Mouse (Mus musculus) forebrain, postnatal 0 days (tissue): ENCODE results near the gene Kdelr1. TPM values are rescaled to one million over a fixed set of nuclear protein-coding genes. Genes with fewer than 3 reads are reported as not detected.

ENCODE experiments used
- ATAC-seq: fragments of 200-750 bp; cut with Nextera tagmentation; 2 replicates; pipeline ENCODE4 v1.8.0; 2017; ENCODE audit warnings: mild to moderate bottlenecking, moderate library complexity
- DNase-seq: peaks from one replicate; pipeline ENCODE4 v3.0.0-alpha.2; 2015
- H3K27ac ChIP-seq: fragments of 300-500 bp; sonication (generic); 2 replicates; pipeline ENCODE4 v1.5.1; 2014; ENCODE audit warnings: low read depth, mild to moderate bottlenecking, antibody characterized with exemption, low read length, moderate library complexity, mixed read lengths
- H3K27me3 ChIP-seq: fragments of 300-500 bp; sonication (generic); 2 replicates; pipeline ENCODE4 v1.6.1; 2014; ENCODE audit warnings: mild to moderate bottlenecking, low read length, mixed read lengths; ENCODE audit not compliant: insufficient read depth
- H3K36me3 ChIP-seq: fragments of 300-500 bp; sonication (generic); 2 replicates; pipeline ENCODE4 v1.6.1; 2014; ENCODE audit warnings: mild to moderate bottlenecking, moderate library complexity; ENCODE audit not compliant: insufficient read depth
- H3K4me1 ChIP-seq: fragments of 300-500 bp; sonication (generic); 2 replicates; pipeline ENCODE4 v1.6.1; 2014; ENCODE audit warnings: antibody characterized with exemption; ENCODE audit not compliant: insufficient read depth
- H3K4me2 ChIP-seq: fragments of 300-500 bp; sonication (generic); 2 replicates; pipeline ENCODE4 v1.6.1; 2014; ENCODE audit warnings: low read depth, mild to moderate bottlenecking, moderate library complexity
- H3K4me3 ChIP-seq: fragments of 300-500 bp; sonication (generic); 2 replicates; pipeline ENCODE4 v1.5.1; 2014; ENCODE audit warnings: low read depth, low read length, mixed read lengths
- H3K9ac ChIP-seq: fragments of 300-500 bp; sonication (generic); 2 replicates; pipeline ENCODE4 v1.6.1; 2014; ENCODE audit warnings: mild to moderate bottlenecking
- H3K9me3 ChIP-seq: fragments of 300-500 bp; sonication (generic); 2 replicates; pipeline ENCODE4 v1.6.1; 2016; ENCODE audit warnings: low read length
- CTCF ChIP-seq: sonication (generic); IDR thresholded peaks from 2 replicates; pipeline ENCODE4 v1.5.1; 2016; ENCODE audit warnings: antibody characterized with exemption, control low read depth, low read depth
- WGBS: fragments of 180-500 bp; shearing (Covaris S2); extraction: QIAGEN DNeasy Blood & Tissue Kit; methylation state at CpG from one replicate; pipeline ENCODE4 v1.1.7; 2014; 5-methylcytosine and 5-hydroxymethylcytosine counted together
- polyA plus RNA-seq: library from polyadenylated mRNA; unstranded; fragments of >200 nt; fragmentation: Nextera tagmentation; extraction: Ambion mirVana; gene quantifications from 2 replicates; pipeline ENCODE4 v1.2.1, GENCODE M21; 2015
- total RNA-seq: library from RNA; depleted of rRNA; stranded (reverse); fragments of >200 nt; gene quantifications from 2 replicates; pipeline ENCODE4 v1.2.3, GENCODE M21; 2014; rRNA removed

The Kdelr1 gene
- total RNA-seq (129 TPM in 2 replicates), polyA plus RNA-seq (45.8 and 49.6 TPM in 2 replicates)

GRCm38 (mm10) chr7:45872624-45873023 is at the start of gene Kdelr1:
TSS of gene Kdelr1 (plus strand) at chr7:45872772.
- ATAC-seq = peak; percentile 81

GRCm38 (mm10) chr7:45824598-45824997 is 48.0 kb upstream of the Kdelr1 start, which contains the start of gene Kcnj14:
TSS of gene Kcnj14 (minus strand) at chr7:45824782.
- no peak within 1 kb of the TSS for H3K4me3 ChIP-seq
- no peak within 1 kb of the TSS for H3K4me2 ChIP-seq
- H3K27me3 ChIP-seq = no peaks in the 10 kb centered on the region
- no peak for TF ChIP-seq CTCF
- no peak within 1 kb of the TSS for H3K27ac ChIP-seq
- no peaks in the 10 kb centered on the region for H3K9me3 ChIP-seq
- no peak within 1 kb of the TSS for H3K9ac ChIP-seq
- peaks cover 51% of the 10 kb centered on the region for H3K36me3 ChIP-seq
- no peak; the same call in 1 of the 2 replicates for ATAC-seq
- 75% methylated on average over 6 of the region's 7 CpGs for WGBS
- no peaks in the 10 kb centered on the region for H3K4me1 ChIP-seq
- no peak for DNase-seq

More at GRCm38 (mm10) chr7:45872624-45873023, at the start of gene Kdelr1:
- peak within 1 kb of the TSS; percentile 87 for H3K4me2 ChIP-seq
- DNase-seq = peak; percentile 95
- no peaks in the 10 kb centered on the region for H3K9me3 ChIP-seq
- H3K9ac ChIP-seq = peak within 1 kb of the TSS; percentile 90
- H3K27ac ChIP-seq = peak within 1 kb of the TSS; percentile 85
- 3% methylated on average over 18 of the region's 18 CpGs for WGBS
- no peaks in the 10 kb centered on the region; the same call in 1 of the 2 replicates for H3K27me3 ChIP-seq
- peaks cover 29% of the 10 kb centered on the region for H3K36me3 ChIP-seq
- H3K4me1 ChIP-seq = peaks cover 25% of the 10 kb centered on the region
- TF ChIP-seq CTCF = peak; percentile 96
- H3K4me3 ChIP-seq = peak within 1 kb of the TSS; percentile 81

GRCm38 (mm10) chr7:45826631-45827030 is 45.9 kb upstream of the Kdelr1 start:
- DNase-seq (no peak), ATAC-seq (no peak)
- TF ChIP-seq CTCF = no peak
- Histone ChIP-seq H3K36me3 (peaks cover 51% of the 10 kb centered on the region), H3K27ac (no peak overlapping the region), H3K4me1 (no peaks in the 10 kb centered on the region), H3K4me2 (no peak overlapping the region), H3K4me3 (no peak overlapping the region), H3K27me3 (peaks cover 2% of the 10 kb centered on the region), H3K9ac (no peak overlapping the region), H3K9me3 (no peaks in the 10 kb centered on the region)
- WGBS = 89% methylated on average over 7 of the region's 7 CpGs

GRCm38 (mm10) chr7:45830427-45831127 is 42.0 kb upstream of the Kdelr1 start, which contains the start of gene Grwd1:
TSS of gene Grwd1 (minus strand) at chr7:45830944.
- H3K27me3 ChIP-seq = peaks cover 40% of the 10 kb centered on the region
- H3K36me3 ChIP-seq = peaks cover 33% of the 10 kb centered on the region
- H3K9ac ChIP-seq = peak within 1 kb of the TSS; percentile 51
- TF ChIP-seq CTCF = 0 out of 2 replicates have a peak, but pooled peaks have one; percentile 14
- H3K4me3 ChIP-seq = peak within 1 kb of the TSS; percentile 88
- 2% methylated on average over 35 of the region's 35 CpGs for WGBS
- no peaks in the 10 kb centered on the region for H3K4me1 ChIP-seq
- ATAC-seq (peak; percentile 94), DNase-seq (peak; percentile 95)
- peak within 1 kb of the TSS; percentile 84 for H3K4me2 ChIP-seq
- H3K27ac ChIP-seq = peak within 1 kb of the TSS; percentile 70; the same call in 1 of the 2 replicates
- H3K9me3 ChIP-seq = no peaks in the 10 kb centered on the region

- TF ChIP-seq CTCF = no peak
- Histone ChIP-seq H3K36me3 (peaks cover 27% of the 10 kb centered on the region), H3K9ac (peak overlapping the region; percentile 51), H3K27me3 (peaks cover 42% of the 10 kb centered on the region), H3K4me3 (peak overlapping the region; percentile 88), H3K4me1 (no peaks in the 10 kb centered on the region), H3K9me3 (no peaks in the 10 kb centered on the region), H3K4me2 (peak overlapping the region; percentile 84), H3K27ac (peak overlapping the region; percentile 70; the same call in 1 of the 2 replicates)
- DNase-seq = no peak
- WGBS = 20% methylated on average over 5 of the region's 5 CpGs
- peak; percentile 12 for ATAC-seq
These were observed 41.4 kb upstream of the Kdelr1 start for GRCm38 (mm10) chr7:45831128-45831525.

GRCm38 (mm10) chr7:45832428-45832827 is 40.1 kb upstream of the Kdelr1 start:
- H3K9me3 ChIP-seq = no peaks in the 10 kb centered on the region
- DNase-seq = no peak
- ATAC-seq = no peak
- TF ChIP-seq CTCF = no peak
- H3K4me2 ChIP-seq = peak overlapping the region; percentile 37
- H3K27ac ChIP-seq = no peak overlapping the region
- H3K36me3 ChIP-seq = peaks cover 14% of the 10 kb centered on the region
- peaks cover 42% of the 10 kb centered on the region for H3K27me3 ChIP-seq
- WGBS = 12% methylated on average over 30 of the region's 30 CpGs
- H3K9ac ChIP-seq = no peak overlapping the region
- peak overlapping the region; percentile 32 for H3K4me3 ChIP-seq
- no peaks in the 10 kb centered on the region for H3K4me1 ChIP-seq
